In genomic region chr17:21450138-21450704, GRCm38 (mm10) we compare ENCODE assay signal across 8 mouse cellular contexts. TPM values are rescaled to one million over a fixed set of nuclear protein-coding genes. Genes with fewer than 3 reads are reported as not detected.
DNase-seq lines count a peak whose midpoint lies in the region; ATAC-seq lines count a peak whose summit lies in the region.

TSS of gene Zfp51 (plus strand) at chr17:21450374.

- peak within 1 kb of the TSS; percentile 77 for H3K9ac ChIP-seq in lung, embryonic 16.5 days (ENCODE audit: low read length)

- peaks cover 5% of the 10 kb centered on the region for H3K4me1 ChIP-seq in lung, embryonic 16.5 days (replicated peaks; ENCODE audit: control insufficient read depth, insufficient read depth, low read length)

- peak within 1 kb of the TSS; percentile 79 for H3K4me3 ChIP-seq in lung, embryonic 16.5 days (ENCODE audit: low read length)

- under 1% methylated on average over 26 of the region's 26 CpGs for WGBS in lung, embryonic 16.5 days

- no peaks in the 10 kb centered on the region for H3K27me3 ChIP-seq in lung, embryonic 16.5 days (ENCODE audit: control insufficient read depth, insufficient read depth, low read depth, low read length)

- no peaks in the 10 kb centered on the region for H3K9me3 ChIP-seq in lung, embryonic 16.5 days (ENCODE audit: control insufficient read depth, low read length)

- DNase-seq in MEL-GATA-1-ER (ENCODE audit: extremely low read depth, low read depth): peak; percentile 88
- peak; percentile 71 for DNase-seq in cerebellum, adult 8-10 months
- DNase-seq in forelimb bud, embryonic 11.5 days (ENCODE audit: low read depth, low spot score): peak; percentile 91
- DNase-seq in layer of hippocampus, adult 9-10 months (ENCODE audit: low spot score): peak; percentile 81
- DNase-seq in ovary, postnatal 10 days (ENCODE audit: low spot score): peak; percentile 82
- DNase-seq in thymus, postnatal 10 days (ENCODE audit: low spot score in 2 of 2): peak; percentile 90 to 94

- peak within 1 kb of the TSS; percentile 71 for H3K4me2 ChIP-seq in lung, embryonic 16.5 days (ENCODE audit: low read depth, low read length)

- no peaks in the 10 kb centered on the region for H3K36me3 ChIP-seq in lung, embryonic 16.5 days (ENCODE audit: control insufficient read depth, insufficient read depth, low read length)

- H3K27ac ChIP-seq in lung, embryonic 16.5 days (ENCODE audit: low read length): peak within 1 kb of the TSS; percentile 99

- peak; percentile 99 to 100 for ATAC-seq in hematopoietic stem cell, adult 5-6 weeks (replicated peaks in 1 of 2; ENCODE audit: insufficient read depth in 1 of 2, low FRiP score in 2 of 2, low TSS enrichment in 1 of 2, low read depth in 1 of 2, poor library complexity in 2 of 2, severe bottlenecking in 2 of 2)
- ATAC-seq in lung, embryonic 16.5 days (ENCODE audit: low read depth): peak; percentile 100

RNA-seq across cellular contexts. Expression of gene Zfp51, which starts in this region (rescaled TPM):
- total RNA-seq in hematopoietic stem cell, adult 5-6 weeks (2017): 18.8 and 21.4 TPM in 2 replicates
- 15.0 and 17.1 TPM in 2 replicates for polyA plus RNA-seq in lung, embryonic 16.5 days (2015; fragmentation: Nextera tagmentation; extraction: Ambion mirVana)

Comparison
In these comparisons a context has a peak if more than half of its experiments do, and no peak if none do; other contexts are left out.
1. Peak in every context shown above with its lines: DNase-seq, ATAC-seq, H3K4me3 ChIP-seq and H3K27ac ChIP-seq.